Mouse (Mus musculus): ENCODE results near the gene Serinc5. TPM values are rescaled to one million over a fixed set of nuclear protein-coding genes. Genes with fewer than 3 reads are reported as not detected.
"Not testable (repeated sequence)": the region's sequence is repeated elsewhere in the genome, so short reads cannot be mapped to it uniquely, and the experiment has no call there.

The Serinc5 gene
- polyA plus RNA-seq, 1 experiment from 2014 or later = 20.8 TPM

- Histone ChIP-seq H3K4me3 (no peak overlapping the region), H3K27ac (replicated peaks) (peak overlapping the region; percentile 56), H3K36me3 (no peaks in the 10 kb centered on the region), H3K9ac (no peak overlapping the region), H3K4me2 (no peak overlapping the region), H3K9me3 (no peaks in the 10 kb centered on the region), H3K4me1 (replicated peaks) (peaks cover 31% of the 10 kb centered on the region), H3K27me3 (no peaks in the 10 kb centered on the region)
- WGBS = 13% methylated on average over 3 of the region's 3 CpGs
- ATAC-seq (ENCODE audit: low read depth) = peak; percentile 58
These were observed 17.0 kb upstream of the Serinc5 start for GRCm38 (mm10) chr13:92593731-92594396.

- H3K9me3 ChIP-seq = no peaks in the 10 kb centered on the region
- H3K27ac ChIP-seq (replicated peaks) = peak overlapping the region; percentile 56
- peaks cover 31% of the 10 kb centered on the region for H3K4me1 ChIP-seq (replicated peaks)
- no peak overlapping the region for H3K4me2 ChIP-seq
- no peaks in the 10 kb centered on the region for H3K27me3 ChIP-seq
- H3K9ac ChIP-seq = no peak overlapping the region
- WGBS = 19% methylated on average over 6 of the region's 6 CpGs
- H3K36me3 ChIP-seq = no peaks in the 10 kb centered on the region
- peak; percentile 80 for ATAC-seq (ENCODE audit: low read depth)
- H3K4me3 ChIP-seq = no peak overlapping the region
These were observed 16.4 kb upstream of the Serinc5 start for GRCm38 (mm10) chr13:92594481-92594880.

DNA sequence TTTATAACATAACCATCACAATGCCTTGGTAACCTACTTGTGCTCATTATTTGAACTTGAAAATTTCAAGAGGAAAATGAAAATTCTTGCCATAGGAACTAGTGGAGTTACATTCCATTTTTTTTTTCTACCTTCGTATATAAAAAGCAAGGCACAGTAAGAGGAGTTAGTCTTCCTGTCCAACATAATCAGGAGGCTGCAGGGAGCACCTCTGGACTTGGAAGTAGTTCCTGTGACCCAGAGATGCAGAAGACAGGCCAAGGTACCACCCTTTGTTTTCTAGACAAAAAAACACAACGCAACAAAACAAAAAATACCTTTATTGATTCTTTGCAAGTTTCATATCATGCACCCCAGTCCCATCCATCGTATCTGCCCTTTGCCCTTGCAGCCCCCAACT lies 16.0 kb upstream of the Serinc5 start:
- H3K27me3 ChIP-seq = no peaks in the 10 kb centered on the region
- no peaks in the 10 kb centered on the region for H3K36me3 ChIP-seq
- WGBS = 83% methylated on average over 3 of the region's 3 CpGs
- no peak overlapping the region for H3K4me3 ChIP-seq
- H3K4me1 ChIP-seq (replicated peaks) = peaks cover 31% of the 10 kb centered on the region
- H3K4me2 ChIP-seq = no peak overlapping the region
- H3K27ac ChIP-seq (replicated peaks) = peak overlapping the region; percentile 56; the same call in 1 of the 2 replicates
- H3K9me3 ChIP-seq = no peaks in the 10 kb centered on the region
- ATAC-seq (ENCODE audit: low read depth) = no peak
- no peak overlapping the region for H3K9ac ChIP-seq

- no peaks in the 10 kb centered on the region for H3K27me3 ChIP-seq
- ATAC-seq (ENCODE audit: low read depth) = no peak
- peaks cover 31% of the 10 kb centered on the region for H3K4me1 ChIP-seq (replicated peaks)
- whole genome bisulfite sequencing = 67% methylated on average over 3 of the region's 3 CpGs
- H3K9ac ChIP-seq = no peak overlapping the region
- H3K4me3 ChIP-seq = no peak overlapping the region
- no peaks in the 10 kb centered on the region for H3K9me3 ChIP-seq
- H3K4me2 ChIP-seq = no peak overlapping the region
- H3K27ac ChIP-seq (replicated peaks) = no peak overlapping the region
- no peaks in the 10 kb centered on the region for H3K36me3 ChIP-seq
These were observed 15.5 kb upstream of the Serinc5 start for GRCm38 (mm10) chr13:92595424-92595823.

DNA sequence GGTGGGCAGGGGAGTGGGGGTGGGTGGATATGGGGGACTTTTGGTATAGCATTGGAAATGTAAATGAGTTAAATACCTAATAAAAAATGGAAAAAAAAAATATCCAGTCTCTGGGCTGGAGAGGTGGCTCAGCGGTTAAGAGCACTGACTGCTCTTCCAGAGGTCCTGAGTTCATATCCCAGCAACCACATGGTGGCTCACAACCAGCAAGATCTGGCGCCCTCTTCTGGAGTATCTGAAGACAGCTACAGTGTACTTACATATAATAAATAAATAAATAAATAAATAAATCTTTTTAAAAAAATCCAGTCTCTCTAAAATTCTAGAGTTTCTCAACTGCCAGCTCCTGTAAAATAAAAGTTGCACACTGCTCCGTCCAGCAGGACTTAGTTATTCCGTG lies 5.6 kb upstream of the Serinc5 start:
- not testable (repeated sequence) for ATAC-seq (ENCODE audit: low read depth); H3K27me3 ChIP-seq; H3K4me3 ChIP-seq; H3K9ac ChIP-seq; H3K27ac ChIP-seq (replicated peaks); H3K4me2 ChIP-seq; H3K9me3 ChIP-seq; H3K4me1 ChIP-seq (replicated peaks); H3K36me3 ChIP-seq
- 86% methylated on average over 4 of the region's 4 CpGs for WGBS

GRCm38 (mm10) chr13:92609486-92610310 lies 1.2 kb upstream of the Serinc5 start:
- H3K9me3 ChIP-seq = no peaks in the 10 kb centered on the region
- ATAC-seq (ENCODE audit: low read depth) = no peak
- peak overlapping the region; percentile 89 for H3K9ac ChIP-seq
- H3K36me3 ChIP-seq = no peaks in the 10 kb centered on the region
- H3K27me3 ChIP-seq = no peaks in the 10 kb centered on the region
- 12% methylated on average over 13 of the region's 13 CpGs for WGBS
- peaks cover 29% of the 10 kb centered on the region for H3K4me1 ChIP-seq (replicated peaks)
- peak overlapping the region; percentile 76 for H3K4me3 ChIP-seq
- H3K27ac ChIP-seq (replicated peaks) = peak overlapping the region; percentile 89
- peak overlapping the region; percentile 76 for H3K4me2 ChIP-seq

DNA sequence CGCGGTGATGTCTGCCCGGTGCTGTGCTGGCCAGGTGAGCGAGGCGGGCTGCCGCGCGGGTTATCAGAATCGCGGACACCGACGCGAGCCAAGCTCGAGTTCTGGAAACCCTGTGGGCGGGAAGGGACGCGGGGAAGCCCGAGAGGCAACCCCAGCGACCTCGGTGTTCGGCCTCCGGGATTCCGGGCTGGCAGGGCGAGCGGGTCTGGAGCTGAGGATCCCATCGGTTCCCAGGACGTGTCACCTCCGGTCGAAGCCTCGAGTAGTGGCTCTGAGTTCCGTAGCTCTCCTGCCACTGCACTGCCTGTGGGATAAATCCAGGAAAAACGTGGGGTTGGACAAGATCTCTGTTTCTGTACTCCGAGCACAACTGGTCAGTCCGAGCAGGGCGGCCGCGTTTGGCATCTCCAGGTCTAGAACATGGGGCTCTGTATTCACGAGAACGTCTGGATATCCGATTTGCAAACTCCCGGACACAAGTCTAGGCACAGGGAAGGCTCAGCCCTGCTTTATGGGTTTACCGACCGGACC lies 428 bp downstream of the Serinc5 start:
- peak; percentile 71 for ATAC-seq (ENCODE audit: low read depth)
- no peaks in the 10 kb centered on the region for H3K27me3 ChIP-seq
- H3K27ac ChIP-seq (replicated peaks) = peak overlapping the region; percentile 85
- under 1% methylated on average over 43 of the region's 43 CpGs for WGBS
- no peaks in the 10 kb centered on the region for H3K9me3 ChIP-seq
- H3K9ac ChIP-seq = peak overlapping the region; percentile 89
- H3K36me3 ChIP-seq = 0 out of 2 replicates have a peak, but pooled peaks cover 1% of the 10 kb centered on the region
- peaks cover 34% of the 10 kb centered on the region for H3K4me1 ChIP-seq (replicated peaks)
- peak overlapping the region; percentile 76 for H3K4me3 ChIP-seq
- peak overlapping the region; percentile 76 for H3K4me2 ChIP-seq

GRCm38 (mm10) chr13:92611917-92612316 lies 1.0 kb downstream of the Serinc5 start:
- no peaks in the 10 kb centered on the region for H3K27me3 ChIP-seq
- 6% methylated on average over 7 of the region's 7 CpGs for WGBS
- 0 out of 2 replicates have a peak, but pooled peaks cover 4% of the 10 kb centered on the region for H3K36me3 ChIP-seq
- peaks cover 34% of the 10 kb centered on the region for H3K4me1 ChIP-seq (replicated peaks)
- no peak for ATAC-seq (ENCODE audit: low read depth)
- H3K9me3 ChIP-seq = no peaks in the 10 kb centered on the region
- peak overlapping the region; percentile 89 for H3K9ac ChIP-seq
- H3K27ac ChIP-seq (replicated peaks) = peak overlapping the region; percentile 85; the same call in 1 of the 2 replicates
- H3K4me3 ChIP-seq = peak overlapping the region; percentile 76
- peak overlapping the region; percentile 76 for H3K4me2 ChIP-seq

- 76% methylated on average over 5 of the region's 5 CpGs for WGBS
- Histone ChIP-seq H3K27me3 (no peaks in the 10 kb centered on the region), H3K9ac (peak overlapping the region; percentile 89; the same call in 1 of the 2 replicates), H3K27ac (replicated peaks) (no peak overlapping the region), H3K4me1 (replicated peaks) (peaks cover 34% of the 10 kb centered on the region), H3K9me3 (no peaks in the 10 kb centered on the region), H3K36me3 (0 out of 2 replicates have a peak, but pooled peaks cover 4% of the 10 kb centered on the region), H3K4me3 (peak overlapping the region; percentile 76), H3K4me2 (peak overlapping the region; percentile 76)
- ATAC-seq (ENCODE audit: low read depth) = no peak
These were observed 2.2 kb downstream of the Serinc5 start for GRCm38 (mm10) chr13:92613094-92613493.

- Histone ChIP-seq H3K27me3 (no peaks in the 10 kb centered on the region), H3K27ac (replicated peaks) (no peak overlapping the region), H3K9me3 (no peaks in the 10 kb centered on the region), H3K4me2 (no peak overlapping the region), H3K36me3 (0 out of 2 replicates have a peak, but pooled peaks cover 4% of the 10 kb centered on the region), H3K4me3 (no peak overlapping the region), H3K9ac (no peak overlapping the region), H3K4me1 (replicated peaks) (peaks cover 26% of the 10 kb centered on the region)
- ATAC-seq (ENCODE audit: low read depth) = no peak
- 83% methylated on average over 5 of the region's 5 CpGs for WGBS
These were observed 4.3 kb downstream of the Serinc5 start for GRCm38 (mm10) chr13:92615201-92615600.

GRCm38 (mm10) chr13:92616459-92616858 lies 5.6 kb downstream of the Serinc5 start:
- H3K9ac ChIP-seq = no peak overlapping the region
- H3K9me3 ChIP-seq = no peaks in the 10 kb centered on the region
- no peak overlapping the region for H3K27ac ChIP-seq (replicated peaks)
- 0 out of 2 replicates have a peak, but pooled peaks cover 4% of the 10 kb centered on the region for H3K36me3 ChIP-seq
- H3K27me3 ChIP-seq = no peaks in the 10 kb centered on the region
- WGBS = 97% methylated on average over 8 of the region's 8 CpGs
- no peak overlapping the region for H3K4me3 ChIP-seq
- H3K4me1 ChIP-seq (replicated peaks) = peaks cover 22% of the 10 kb centered on the region
- no peak for ATAC-seq (ENCODE audit: low read depth)
- H3K4me2 ChIP-seq = no peak overlapping the region

- no peak overlapping the region for H3K4me2 ChIP-seq
- H3K4me3 ChIP-seq = no peak overlapping the region
- ATAC-seq (ENCODE audit: low read depth) = no peak
- 0 out of 2 replicates have a peak, but pooled peaks cover 3% of the 10 kb centered on the region for H3K9me3 ChIP-seq
- H3K9ac ChIP-seq = no peak overlapping the region
- H3K27me3 ChIP-seq = no peaks in the 10 kb centered on the region
- peaks cover 36% of the 10 kb centered on the region for H3K36me3 ChIP-seq
- no peak overlapping the region for H3K27ac ChIP-seq (replicated peaks)
- H3K4me1 ChIP-seq (replicated peaks) = no peaks in the 10 kb centered on the region
- 88% methylated on average over 1 of the region's 1 CpGs for WGBS
These were observed 15.3 kb downstream of the Serinc5 start for GRCm38 (mm10) chr13:92626196-92626595.
